Mouse (Mus musculus): ENCODE measurements around the gene Ppp2r3a. TPM values are rescaled to one million over a fixed set of nuclear protein-coding genes. Genes with fewer than 3 reads are reported as not detected.

Ppp2r3a gene
- total and polyA plus RNA-seq, 3 experiments, result 1.1 to 3.0 TPM; not detected in 1

DNA sequence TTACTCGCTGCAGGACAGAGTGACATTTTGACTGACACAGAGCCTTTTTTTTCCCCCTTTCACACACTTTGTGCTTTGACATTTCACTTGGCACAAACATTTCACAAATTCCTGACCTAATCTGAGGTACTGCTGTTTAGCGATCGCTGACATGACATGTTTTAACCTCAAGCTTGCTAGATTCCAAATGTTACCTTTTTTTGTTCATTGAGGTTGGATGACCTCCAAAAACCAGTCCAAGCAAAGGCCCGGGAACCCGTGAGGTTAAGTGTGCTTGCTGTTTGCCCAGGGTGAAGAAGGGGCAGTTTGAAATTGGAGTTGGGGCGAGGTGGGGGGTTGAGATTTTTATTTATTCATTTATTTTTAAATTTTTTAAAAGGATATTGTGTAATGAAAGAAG lies 31.1 kb upstream of the Ppp2r3a start:
- Histone ChIP-seq H3K9me3 (replicated peaks; ENCODE audit: insufficient read depth, low read length) (no peaks in the 10 kb centered on the region), H3K27me3 (ENCODE audit: control insufficient read depth in 1 of 2, insufficient read depth in 2 of 2, low read length in 2 of 2) (no peaks in the 10 kb centered on the region), H3K4me3 (ENCODE audit: control insufficient read depth in 1 of 2, insufficient read depth in 1 of 2, low read depth in 2 of 2, low read length in 2 of 2) (no peak overlapping the region), H3K4me1 (ENCODE audit: control insufficient read depth in 1 of 2, insufficient read depth in 2 of 2, low read length in 2 of 2) (no peaks in the 10 kb centered on the region), H3K9ac (ENCODE audit: control insufficient read depth, low read depth, low read length, poor library complexity, severe bottlenecking) (no peak overlapping the region), H3K36me3 (ENCODE audit: control insufficient read depth in 1 of 2, insufficient read depth in 2 of 2, low read length in 2 of 2) (no peaks in the 10 kb centered on the region), H3K27ac (ENCODE audit: control insufficient read depth, low read depth, low read length) (no peak overlapping the region), H3K79me2 (ENCODE audit: control insufficient read depth, insufficient read depth, low read length, poor library complexity) (no peaks in the 10 kb centered on the region)
- TF ChIP-seq MAX (IDR thresholded peaks at IDR 0.05; ENCODE audit: low read length) (no peak), POLR2AphosphoS2 (IDR thresholded peaks at IDR 0.05; ENCODE audit: low read length) (no peak), BHLHE40 (IDR thresholded peaks at IDR 0.05; ENCODE audit: borderline replicate concordance, low read depth, low read length) (no peak), UBTF (IDR thresholded peaks at IDR 0.05; ENCODE audit: borderline replicate concordance, insufficient read depth, low read depth, low read length) (no peak), HCFC1 (IDR thresholded peaks at IDR 0.05; ENCODE audit: low read depth, low read length) (no peak), MYC (IDR thresholded peaks at IDR 0.05; ENCODE audit: low read depth, low read length) (no peak), E2F4 (IDR thresholded peaks at IDR 0.05; ENCODE audit: borderline replicate concordance, low read depth, low read length) (no peak), GATA1 (IDR thresholded peaks at IDR 0.05; ENCODE audit: low read depth, low read length) (no peak), ELF1 (IDR thresholded peaks at IDR 0.05; ENCODE audit: low read depth, low read length) (no peak), JUND (IDR thresholded peaks at IDR 0.05; ENCODE audit: low read depth, low read length) (no peak), NELFE (IDR thresholded peaks at IDR 0.05; ENCODE audit: low read depth, low read length) (no peak), NRF1 (IDR thresholded peaks at IDR 0.05; ENCODE audit: insufficient read depth, low read depth, low read length, poor library complexity, severe bottlenecking) (no peak), USF1 (IDR thresholded peaks at IDR 0.05; ENCODE audit: low read depth, low read length) (no peak), EP300 (IDR thresholded peaks at IDR 0.05; ENCODE audit: low read depth in 1 of 2, low read length in 2 of 2) (no peak), CTCF (IDR thresholded peaks at IDR 0.05 in 2 of 3, conservative IDR thresholded peaks at IDR 0.05 in 1 of 3; ENCODE audit: control insufficient read depth in 1 of 3, insufficient read depth in 1 of 3, low read depth in 2 of 3, low read length in 3 of 3, poor library complexity in 1 of 3, severe bottlenecking in 1 of 3) (no peak), GABPA (IDR thresholded peaks at IDR 0.05; ENCODE audit: low read depth, low read length) (no peak)
- DNase-seq (ENCODE audit: low read depth, low spot score), result no peak

DNA sequence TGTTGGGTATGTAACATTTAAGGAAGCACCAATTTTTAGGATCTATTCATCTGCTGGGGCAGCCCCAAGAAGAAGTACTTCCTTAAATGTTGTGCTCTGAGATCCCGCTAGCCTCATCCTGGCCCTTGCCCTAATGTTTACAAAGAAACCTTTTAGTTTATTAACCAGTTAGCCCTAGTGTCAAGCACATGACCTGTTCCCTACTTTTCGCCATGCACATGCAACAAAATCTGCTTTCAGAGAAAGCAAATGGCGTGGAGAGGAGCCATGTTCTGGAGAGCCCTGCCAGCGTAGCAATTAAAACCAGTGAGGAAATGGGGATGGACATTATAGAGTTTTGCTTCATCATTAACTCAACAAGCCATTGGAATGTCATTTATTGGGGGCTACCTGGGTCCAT lies 30.3 kb upstream of the Ppp2r3a start:
- H3K4me3 ChIP-seq (ENCODE audit: control insufficient read depth in 1 of 2, insufficient read depth in 1 of 2, low read depth in 2 of 2, low read length in 2 of 2), result no peak overlapping the region
- no peak for TF ChIP-seq HCFC1 (IDR thresholded peaks at IDR 0.05; ENCODE audit: low read depth, low read length)
- TF ChIP-seq ZMIZ1 (IDR thresholded peaks at IDR 0.05; ENCODE audit: low read depth, low read length), result no peak
- TF ChIP-seq NELFE (IDR thresholded peaks at IDR 0.05; ENCODE audit: low read depth, low read length), result no peak
- no peak for TF ChIP-seq CHD2 (IDR thresholded peaks at IDR 0.05; ENCODE audit: low read length)
- TF ChIP-seq CTCF (IDR thresholded peaks at IDR 0.05 in 2 of 3, conservative IDR thresholded peaks at IDR 0.05 in 1 of 3; ENCODE audit: control insufficient read depth in 1 of 3, insufficient read depth in 1 of 3, low read depth in 2 of 3, low read length in 3 of 3, poor library complexity in 1 of 3, severe bottlenecking in 1 of 3), result no peak
- TF ChIP-seq GABPA (IDR thresholded peaks at IDR 0.05; ENCODE audit: low read depth, low read length), result no peak
- no peak for DNase-seq (ENCODE audit: low read depth, low spot score)
- H3K27me3 ChIP-seq (ENCODE audit: control insufficient read depth in 1 of 2, insufficient read depth in 2 of 2, low read length in 2 of 2), result no peaks in the 10 kb centered on the region
- no peak overlapping the region for H3K9ac ChIP-seq (ENCODE audit: control insufficient read depth, low read depth, low read length, poor library complexity, severe bottlenecking)
- H3K27ac ChIP-seq (ENCODE audit: control insufficient read depth, low read depth, low read length), result no peak overlapping the region
- no peaks in the 10 kb centered on the region for H3K9me3 ChIP-seq (replicated peaks; ENCODE audit: insufficient read depth, low read length)
- no peaks in the 10 kb centered on the region for H3K36me3 ChIP-seq (ENCODE audit: control insufficient read depth in 1 of 2, insufficient read depth in 2 of 2, low read length in 2 of 2)
- no peaks in the 10 kb centered on the region for H3K4me1 ChIP-seq (ENCODE audit: control insufficient read depth in 1 of 2, insufficient read depth in 2 of 2, low read length in 2 of 2)
- no peaks in the 10 kb centered on the region for H3K79me2 ChIP-seq (ENCODE audit: control insufficient read depth, insufficient read depth, low read length, poor library complexity)
